Mouse (Mus musculus) forebrain, embryonic 12.5 days (tissue): ENCODE measurements around the gene Shroom2. TPM values are rescaled to one million over a fixed set of nuclear protein-coding genes. Genes with fewer than 3 reads are reported as not detected.
"Not testable (repeated sequence)": the region's sequence is repeated elsewhere in the genome, so short reads cannot be mapped to it uniquely, and the experiment has no call there.

Source experiments
- ATAC-seq: fragments of 200-750 bp; cut with Nextera tagmentation; 2 replicates; pipeline ENCODE4 v1.8.0; 2017; ENCODE audit warnings: moderate TSS enrichment; ENCODE audit not compliant: low FRiP score
- H3K27ac ChIP-seq: fragments of 300-500 bp; sonication (generic); 2 replicates; pipeline ENCODE4 v1.5.1; 2016; ENCODE audit warnings: mild to moderate bottlenecking
- H3K27me3 ChIP-seq: fragments of 300-500 bp; sonication (generic); 2 replicates; pipeline ENCODE4 v1.6.1; 2016; ENCODE audit warnings: mild to moderate bottlenecking
- H3K36me3 ChIP-seq: fragments of 300-500 bp; sonication (generic); replicated peaks from 2 replicates; pipeline ENCODE4 v1.6.1; 2016; ENCODE audit warnings: mild to moderate bottlenecking
- H3K4me1 ChIP-seq: fragments of 300-500 bp; sonication (generic); 2 replicates; pipeline ENCODE4 v1.6.1; 2016
- H3K4me2 ChIP-seq: fragments of 300-500 bp; sonication (generic); 2 replicates; pipeline ENCODE4 v1.6.1; 2016; ENCODE audit warnings: mild to moderate bottlenecking, moderate library complexity
- H3K4me3 ChIP-seq: fragments of 300-500 bp; sonication (generic); replicated peaks from 2 replicates; pipeline ENCODE4 v1.5.1; 2016; ENCODE audit warnings: mild to moderate bottlenecking
- H3K9ac ChIP-seq: fragments of 300-500 bp; sonication (generic); 2 replicates; pipeline ENCODE4 v1.6.1; 2016; ENCODE audit warnings: mild to moderate bottlenecking
- H3K9me3 ChIP-seq: fragments of 300-500 bp; sonication (generic); 2 replicates; pipeline ENCODE4 v1.6.1; 2016
- WGBS: fragments of 180-500 bp; shearing (Covaris S2); methylation state at CpG from one replicate; pipeline ENCODE4 v1.1.7; 2016; 5-methylcytosine and 5-hydroxymethylcytosine counted together
- polyA plus RNA-seq: library from polyadenylated mRNA; unstranded; fragments of >200 nt; fragmentation: Nextera tagmentation; extraction: Ambion mirVana; gene quantifications from 2 replicates; pipeline ENCODE4 v1.2.1, GENCODE M21; 2016

Shroom2 gene
- polyA plus RNA-seq, 1 experiment from 2014 or later, result 17.8 TPM

GRCm38 (mm10) chrX:152755819-152756218, 13.4 kb downstream of the Shroom2 start:
- Histone ChIP-seq H3K9ac (no peak overlapping the region), H3K36me3 (no peaks in the 10 kb centered on the region), H3K27me3 (peaks cover 2% of the 10 kb centered on the region; the same call in 1 of the 2 replicates), H3K4me2 (no peak overlapping the region), H3K4me1 (no peaks in the 10 kb centered on the region), H3K4me3 (no peak overlapping the region), H3K9me3 (no peaks in the 10 kb centered on the region), H3K27ac (no peak overlapping the region)
- 87% methylated on average over 1 of the region's 1 CpGs for WGBS
- ATAC-seq, result no peak

- no peaks in the 10 kb centered on the region for H3K9me3 ChIP-seq
- ATAC-seq, result peak; percentile 57; the same call in 1 of the 2 replicates
- H3K27ac ChIP-seq, result no peak overlapping the region
- no peak overlapping the region for H3K4me3 ChIP-seq
- H3K27me3 ChIP-seq, result peaks cover 27% of the 10 kb centered on the region
- H3K4me1 ChIP-seq, result no peaks in the 10 kb centered on the region
- no peak overlapping the region for H3K4me2 ChIP-seq
- H3K9ac ChIP-seq, result no peak overlapping the region
- H3K36me3 ChIP-seq, result no peaks in the 10 kb centered on the region
- WGBS, result 48% methylated on average over 2 of the region's 2 CpGs
Measured at GRCm38 (mm10) chrX:152745925-152746324, 23.3 kb downstream of the Shroom2 start.

- Histone ChIP-seq H3K36me3 (no peaks in the 10 kb centered on the region), H3K4me2 (no peak overlapping the region), H3K27ac (no peak overlapping the region), H3K4me3 (no peak overlapping the region), H3K4me1 (no peaks in the 10 kb centered on the region), H3K9ac (no peak overlapping the region), H3K27me3 (peaks cover 36% of the 10 kb centered on the region), H3K9me3 (no peaks in the 10 kb centered on the region)
- no peak for ATAC-seq
Measured at GRCm38 (mm10) chrX:152743642-152744041, 25.6 kb downstream of the Shroom2 start.

GRCm38 (mm10) chrX:152738759-152739368, 30.4 kb downstream of the Shroom2 start:
- peaks cover 33% of the 10 kb centered on the region for H3K27me3 ChIP-seq
- no peak overlapping the region for H3K4me3 ChIP-seq
- no peak overlapping the region for H3K4me2 ChIP-seq
- no peaks in the 10 kb centered on the region for H3K36me3 ChIP-seq
- no peak for ATAC-seq
- no peak overlapping the region for H3K9ac ChIP-seq
- H3K4me1 ChIP-seq, result no peaks in the 10 kb centered on the region
- no peak overlapping the region for H3K27ac ChIP-seq
- 65% methylated on average over 4 of the region's 4 CpGs for WGBS
- no peaks in the 10 kb centered on the region for H3K9me3 ChIP-seq

GRCm38 (mm10) chrX:152738191-152738590, 31.1 kb downstream of the Shroom2 start:
- Histone ChIP-seq H3K4me1 (no peaks in the 10 kb centered on the region), H3K9me3 (no peaks in the 10 kb centered on the region), H3K27me3 (peaks cover 32% of the 10 kb centered on the region), H3K27ac (no peak overlapping the region), H3K9ac (no peak overlapping the region), H3K4me2 (no peak overlapping the region), H3K4me3 (no peak overlapping the region), H3K36me3 (no peaks in the 10 kb centered on the region)
- WGBS, result 61% methylated on average over 2 of the region's 2 CpGs
- ATAC-seq, result no peak

DNA sequence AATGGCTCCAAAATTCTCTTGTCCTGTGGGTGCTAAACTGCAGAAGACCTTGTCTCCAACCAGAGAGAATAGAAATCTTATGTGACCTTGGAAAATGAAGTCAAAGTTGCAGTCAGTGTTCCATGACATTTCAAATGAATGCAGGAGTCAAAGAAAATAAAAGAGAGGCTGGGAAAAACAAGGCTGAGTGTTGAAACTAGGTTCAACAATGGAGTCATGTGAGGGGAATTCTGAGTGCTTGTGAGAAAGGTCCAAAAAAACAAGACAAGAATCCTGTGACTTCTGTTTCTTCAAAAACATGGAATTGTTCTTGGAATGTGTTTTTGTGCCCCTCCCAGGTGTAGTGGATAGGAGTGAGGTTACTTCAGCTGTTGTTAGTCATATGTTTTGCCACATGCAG, 34.0 kb downstream of the Shroom2 start:
- Histone ChIP-seq H3K36me3 (no peaks in the 10 kb centered on the region), H3K4me2 (no peak overlapping the region), H3K9ac (no peak overlapping the region), H3K9me3 (no peaks in the 10 kb centered on the region), H3K4me1 (no peaks in the 10 kb centered on the region), H3K27ac (no peak overlapping the region), H3K4me3 (no peak overlapping the region), H3K27me3 (peaks cover 33% of the 10 kb centered on the region)
- no peak for ATAC-seq

GRCm38 (mm10) chrX:152716693-152717092, 52.6 kb downstream of the Shroom2 start:
- Histone ChIP-seq H3K9me3 (no peaks in the 10 kb centered on the region), H3K4me3 (no peak overlapping the region), H3K27ac (no peak overlapping the region), H3K4me1 (no peaks in the 10 kb centered on the region), H3K9ac (no peak overlapping the region), H3K36me3 (no peaks in the 10 kb centered on the region), H3K27me3 (peaks cover 4% of the 10 kb centered on the region; the same call in 1 of the 2 replicates), H3K4me2 (no peak overlapping the region)
- no peak for ATAC-seq

DNA sequence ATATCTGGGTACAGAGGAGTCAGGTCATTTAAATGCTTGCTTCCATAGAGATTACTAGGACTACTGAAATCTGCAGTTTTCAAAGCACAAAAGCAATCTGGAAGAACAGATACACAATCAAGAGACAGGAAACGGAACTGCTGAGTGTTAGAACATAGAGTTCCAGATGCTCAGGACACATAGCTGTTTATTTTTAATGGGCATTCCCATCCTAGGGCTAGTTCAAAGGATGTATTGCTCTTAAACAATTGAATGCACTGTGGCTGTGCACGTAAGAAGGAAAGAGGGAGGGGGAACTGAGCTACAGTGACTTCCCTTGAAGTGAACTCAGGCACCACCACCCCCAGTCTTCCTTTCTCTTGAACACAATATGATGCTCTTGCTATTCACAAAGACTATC, 58.5 kb downstream of the Shroom2 start:
- not testable (repeated sequence) for H3K9ac ChIP-seq, H3K4me2 ChIP-seq, H3K9me3 ChIP-seq, H3K4me3 ChIP-seq, H3K4me1 ChIP-seq, H3K36me3 ChIP-seq, H3K27ac ChIP-seq, ATAC-seq
- H3K27me3 ChIP-seq, result peaks cover 13% of the 10 kb centered on the region
- 49% methylated on average over 2 of the region's 2 CpGs for WGBS

- H3K4me1 ChIP-seq, result no peaks in the 10 kb centered on the region
- no peak overlapping the region for H3K9ac ChIP-seq
- WGBS, result 70% methylated on average over 4 of the region's 4 CpGs
- no peaks in the 10 kb centered on the region for H3K36me3 ChIP-seq
- peaks cover 21% of the 10 kb centered on the region for H3K27me3 ChIP-seq
- H3K27ac ChIP-seq, result no peak overlapping the region
- H3K4me2 ChIP-seq, result no peak overlapping the region
- ATAC-seq, result no peak
- no peaks in the 10 kb centered on the region for H3K9me3 ChIP-seq
- H3K4me3 ChIP-seq, result no peak overlapping the region
Measured at GRCm38 (mm10) chrX:152708359-152708758, 60.9 kb downstream of the Shroom2 start.

DNA sequence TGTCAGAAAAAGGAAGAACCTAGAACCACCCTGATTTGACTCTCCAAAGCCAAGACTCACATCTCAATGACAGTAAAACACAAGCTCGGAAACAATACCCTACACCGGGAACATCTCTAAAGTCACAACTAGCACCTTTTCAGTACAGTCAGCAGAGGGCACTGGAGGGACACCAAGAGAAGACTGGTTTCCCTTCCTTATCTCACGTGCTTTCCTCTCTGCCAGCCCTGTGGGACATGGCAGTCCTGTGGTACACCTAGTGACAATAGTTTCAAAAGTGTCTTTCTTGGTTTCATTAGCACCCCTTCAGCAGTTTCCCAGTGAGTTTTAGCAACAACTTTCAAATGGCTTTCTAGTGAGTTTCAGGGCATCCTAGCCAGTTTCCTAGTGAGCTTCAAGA, 63.9 kb downstream of the Shroom2 start:
- no peak for ATAC-seq
- WGBS, result 13% methylated on average over 3 of the region's 3 CpGs
- Histone ChIP-seq H3K9me3 (no peaks in the 10 kb centered on the region), H3K9ac (no peak overlapping the region), H3K27ac (no peak overlapping the region), H3K4me1 (no peaks in the 10 kb centered on the region), H3K4me3 (no peak overlapping the region), H3K27me3 (peaks cover 26% of the 10 kb centered on the region), H3K36me3 (no peaks in the 10 kb centered on the region), H3K4me2 (no peak overlapping the region)

- Histone ChIP-seq H3K27me3 (peaks cover 26% of the 10 kb centered on the region), H3K4me2 (no peak overlapping the region), H3K27ac (no peak overlapping the region), H3K4me3 (no peak overlapping the region), H3K9ac (no peak overlapping the region), H3K36me3 (no peaks in the 10 kb centered on the region), H3K4me1 (no peaks in the 10 kb centered on the region), H3K9me3 (no peaks in the 10 kb centered on the region)
- 92% methylated on average over 1 of the region's 1 CpGs for WGBS
- ATAC-seq, result no peak
Measured at GRCm38 (mm10) chrX:152703624-152704023, 65.6 kb downstream of the Shroom2 start.

GRCm38 (mm10) chrX:152701679-152702078, 67.6 kb downstream of the Shroom2 start:
- no peak for ATAC-seq
- H3K9me3 ChIP-seq, result no peaks in the 10 kb centered on the region
- peaks cover 24% of the 10 kb centered on the region for H3K27me3 ChIP-seq

GRCm38 (mm10) chrX:152690788-152691291, 78.4 kb downstream of the Shroom2 start:
- peaks cover 21% of the 10 kb centered on the region; the same call in 1 of the 2 replicates for H3K27me3 ChIP-seq
- H3K9ac ChIP-seq, result no peak overlapping the region
- no peak overlapping the region for H3K4me2 ChIP-seq
- H3K4me3 ChIP-seq, result no peak overlapping the region
- no peak for ATAC-seq
- H3K4me1 ChIP-seq, result peaks cover 12% of the 10 kb centered on the region; the same call in 1 of the 2 replicates
- H3K9me3 ChIP-seq, result no peaks in the 10 kb centered on the region
- H3K36me3 ChIP-seq, result no peaks in the 10 kb centered on the region
- H3K27ac ChIP-seq, result no peak overlapping the region
- WGBS, result 45% methylated on average over 2 of the region's 2 CpGs

More at GRCm38 (mm10) chrX:152701679-152702078, 67.6 kb downstream of the Shroom2 start:
- no peak overlapping the region for H3K9ac ChIP-seq
- H3K4me3 ChIP-seq, result no peak overlapping the region
- H3K27ac ChIP-seq, result no peak overlapping the region
- H3K36me3 ChIP-seq, result no peaks in the 10 kb centered on the region
- H3K4me1 ChIP-seq, result no peaks in the 10 kb centered on the region
- 66% methylated on average over 3 of the region's 3 CpGs for WGBS
- H3K4me2 ChIP-seq, result no peak overlapping the region
